Mouse (Mus musculus): ENCODE data around the gene Rprd2.
A peak's percentile ranks its signal among the peaks of the same experiment; 100 is the strongest.

Gene Rprd2

GRCm38 (mm10) chr3:95739353-95740104, 79.1 kb downstream of the Rprd2 start, which contains the start of gene Ecm1:
Gene Ecm1 (minus strand): TSS chr3:95739569.
- DNase-seq (ENCODE audit: extremely low spot score) = no peak

DNA sequence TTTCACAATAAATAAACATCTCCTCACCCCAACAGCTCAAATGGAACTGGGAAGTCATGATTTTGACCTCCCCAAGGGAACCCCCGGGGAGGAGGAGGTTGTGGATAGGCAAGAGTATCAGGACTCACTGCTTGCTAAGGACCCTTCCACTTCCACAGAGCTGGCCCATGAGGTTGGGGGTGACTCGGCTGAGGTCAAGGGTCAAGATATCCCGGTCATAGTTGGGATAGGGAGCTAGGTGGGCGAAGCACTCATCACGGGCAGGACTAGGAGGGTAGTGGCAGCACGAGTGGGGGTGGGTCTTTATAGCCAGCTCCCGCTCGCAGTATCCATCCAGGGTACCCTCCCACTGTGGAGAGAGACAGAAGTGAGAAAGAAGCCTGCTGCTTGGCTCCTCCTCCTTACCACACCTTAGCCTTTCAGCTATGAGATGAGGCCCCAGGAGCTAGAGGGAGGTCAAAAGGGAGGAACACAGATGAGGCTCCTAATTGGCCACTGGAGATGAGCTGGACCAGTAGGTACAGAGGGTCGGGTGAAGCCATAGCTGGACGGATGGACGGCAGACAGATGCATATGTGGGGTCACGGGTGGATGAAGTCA, 83.5 kb downstream of the Rprd2 start:
- DNase-seq (ENCODE audit: extremely low spot score) = no peak

GRCm38 (mm10) chr3:95734092-95734702, 84.5 kb downstream of the Rprd2 start:
- DNase-seq (ENCODE audit: extremely low spot score) = no peak

DNA sequence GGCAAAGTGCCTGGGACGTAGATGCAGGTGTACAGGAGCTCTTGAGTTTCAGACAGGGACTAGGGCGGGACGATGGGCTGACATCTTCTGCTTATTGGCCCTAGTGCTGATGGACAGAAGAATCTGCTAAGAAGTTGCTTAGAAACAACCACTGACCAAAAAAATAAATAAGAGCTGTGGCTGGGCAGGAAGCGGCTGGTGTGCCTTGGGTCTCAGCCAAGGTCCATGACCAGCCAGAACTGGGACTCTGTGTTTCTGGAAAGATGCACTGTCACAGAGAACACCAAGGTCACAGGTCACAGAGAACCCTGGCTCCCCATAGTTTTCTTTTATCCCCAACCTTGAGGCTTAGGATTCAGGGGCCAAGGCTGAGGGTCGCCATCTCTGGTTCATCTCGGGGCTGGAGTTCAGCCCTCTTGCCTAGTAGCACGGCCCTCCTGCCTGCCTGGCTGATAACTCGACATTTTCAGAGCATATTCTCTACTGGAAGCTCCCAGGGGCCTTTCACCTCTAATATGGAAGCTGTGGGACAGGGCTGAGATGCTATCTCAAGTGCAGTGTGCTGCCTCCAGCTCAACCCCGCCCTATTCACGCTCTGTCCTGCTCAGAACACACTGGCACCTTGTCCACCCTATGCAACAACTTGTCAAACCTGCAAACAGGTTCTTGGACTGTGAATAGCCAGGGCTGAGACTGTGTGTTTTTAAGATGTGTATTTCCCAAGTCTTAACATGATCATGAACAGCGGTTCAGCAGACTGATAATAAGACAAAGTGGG, 85.7 kb downstream of the Rprd2 start:
- no peak for DNase-seq (ENCODE audit: extremely low spot score)

- DNase-seq (ENCODE audit: extremely low spot score) = no peak
These were observed 86.4 kb downstream of the Rprd2 start for GRCm38 (mm10) chr3:95732297-95732696.

GRCm38 (mm10) chr3:95731802-95732201, 86.9 kb downstream of the Rprd2 start:
- no peak for DNase-seq (ENCODE audit: extremely low spot score)

GRCm38 (mm10) chr3:95730431-95730830, 88.2 kb downstream of the Rprd2 start:
- DNase-seq (ENCODE audit: extremely low spot score) = peak; percentile 37

GRCm38 (mm10) chr3:95728906-95729305, 89.8 kb downstream of the Rprd2 start:
- no peak for DNase-seq (ENCODE audit: extremely low spot score)

DNA sequence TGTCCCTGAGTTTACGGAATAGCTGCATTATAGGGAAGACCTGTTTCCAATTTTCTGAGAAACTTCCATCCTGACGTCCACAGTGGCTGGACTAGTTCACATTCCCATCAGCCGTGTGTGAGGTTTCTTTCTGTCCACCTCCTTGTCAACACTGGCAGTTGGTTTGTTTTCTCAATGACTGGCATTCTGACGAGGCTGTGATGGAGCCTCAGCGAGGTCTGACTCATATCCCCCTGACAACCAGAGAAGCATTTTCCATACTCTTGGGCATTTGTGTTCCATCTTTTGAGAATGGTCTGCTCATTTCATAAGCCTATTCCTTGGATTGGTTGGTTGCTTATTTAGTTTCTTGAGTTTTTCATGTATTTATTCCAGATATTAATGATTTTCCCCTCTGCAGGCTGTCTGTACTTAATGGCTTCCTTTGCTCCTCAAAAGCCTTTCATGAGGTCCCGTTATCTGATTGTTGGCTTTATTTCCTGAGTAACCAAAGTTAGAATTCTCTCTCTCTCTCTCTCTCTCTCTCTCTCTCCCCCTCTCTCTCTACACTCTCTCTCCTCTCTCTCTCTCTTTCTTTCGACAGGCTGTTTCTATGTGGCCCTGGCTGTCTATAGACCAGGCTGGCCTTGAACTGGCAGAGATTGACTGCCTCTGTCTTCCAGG, 91.8 kb downstream of the Rprd2 start:
- DNase-seq (ENCODE audit: extremely low spot score) = no peak

GRCm38 (mm10) chr3:95725863-95726262, 92.8 kb downstream of the Rprd2 start:
- no peak for DNase-seq (ENCODE audit: extremely low spot score)

DNA sequence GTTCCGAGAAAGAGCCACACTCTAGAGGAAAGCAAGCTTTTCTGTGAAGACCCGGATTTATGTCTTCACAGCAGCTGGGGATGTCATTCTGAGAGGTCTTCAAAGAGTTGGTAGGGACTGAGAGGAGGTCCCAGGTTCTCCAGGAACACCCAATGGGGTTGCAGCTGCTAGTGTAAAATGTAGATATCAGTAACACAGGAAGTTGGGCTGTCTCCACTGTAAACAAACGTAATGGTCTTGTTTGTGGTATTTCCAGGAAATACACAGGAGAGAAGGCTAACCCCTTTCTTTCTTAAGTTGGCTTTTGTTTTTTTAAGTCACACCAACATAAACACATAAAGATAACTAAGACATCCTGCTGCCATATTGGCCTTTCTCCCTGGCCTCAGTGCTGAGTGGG, 96.3 kb downstream of the Rprd2 start:
- DNase-seq (ENCODE audit: extremely low spot score) = no peak

- DNase-seq (ENCODE audit: extremely low spot score) = no peak
These were observed 100.5 kb downstream of the Rprd2 start for GRCm38 (mm10) chr3:95718153-95718552.

- DNase-seq (ENCODE audit: extremely low spot score) = no peak
These were observed 102.6 kb downstream of the Rprd2 start for GRCm38 (mm10) chr3:95716075-95716474.

Data from embryo, embryonic 9.5 days (tissue).